Mouse (Mus musculus) embryonic facial prominence, embryonic 15.5 days (tissue): ENCODE results near the gene Gnai3. TPM values are rescaled to one million over a fixed set of nuclear protein-coding genes. Genes with fewer than 3 reads are reported as not detected.

Experiments used
- ATAC-seq: fragments of 200-750 bp; cut with Nextera tagmentation; 2 replicates; pipeline ENCODE4 v1.8.0; 2017; ENCODE audit warnings: low read depth, moderate TSS enrichment; ENCODE audit not compliant: insufficient number of reproducible peaks, low FRiP score, low TSS enrichment
- H3K27ac ChIP-seq: fragments of 300-500 bp; sonication (generic); replicated peaks from 2 replicates; pipeline ENCODE4 v1.5.1; 2015; ENCODE audit warnings: mild to moderate bottlenecking, inconsistent platforms
- H3K27me3 ChIP-seq: fragments of 300-500 bp; sonication (generic); 2 replicates; pipeline ENCODE4 v1.6.1; 2015; ENCODE audit warnings: inconsistent platforms
- H3K36me3 ChIP-seq: fragments of 300-500 bp; sonication (generic); 2 replicates; pipeline ENCODE4 v1.6.1; 2015; ENCODE audit warnings: mild to moderate bottlenecking, inconsistent platforms
- H3K4me1 ChIP-seq: fragments of 300-500 bp; sonication (generic); 2 replicates; pipeline ENCODE4 v1.6.1; 2015; ENCODE audit warnings: inconsistent platforms
- H3K4me2 ChIP-seq: fragments of 300-500 bp; sonication (generic); replicated peaks from 2 replicates; pipeline ENCODE4 v1.6.1; 2015; ENCODE audit warnings: mild to moderate bottlenecking, inconsistent platforms
- H3K4me3 ChIP-seq: fragments of 300-500 bp; sonication (generic); replicated peaks from 2 replicates; pipeline ENCODE4 v1.5.1; 2015; ENCODE audit warnings: mild to moderate bottlenecking, inconsistent platforms
- H3K9ac ChIP-seq: fragments of 300-500 bp; sonication (generic); 2 replicates; pipeline ENCODE4 v1.6.1; 2015; ENCODE audit warnings: inconsistent platforms
- H3K9me3 ChIP-seq: fragments of 300-500 bp; sonication (generic); replicated peaks from 2 replicates; pipeline ENCODE4 v1.6.1; 2016; ENCODE audit warnings: inconsistent platforms
- WGBS: fragments of 180-500 bp; shearing (Covaris S2); methylation state at CpG from one replicate; pipeline ENCODE4 v1.1.7; 2015; 5-methylcytosine and 5-hydroxymethylcytosine counted together
- polyA plus RNA-seq: library from polyadenylated mRNA; unstranded; fragments of >200 nt; fragmentation: Nextera tagmentation; extraction: Ambion mirVana; gene quantifications from 2 replicates; pipeline ENCODE4 v1.2.1, GENCODE M21; 2015

Gnai3 gene
- polyA plus RNA-seq, 1 experiment from 2014 or later, result 161 TPM

GRCm38 (mm10) chr3:108128520-108128919 lies 17.4 kb downstream of the Gnai3 start:
- Histone ChIP-seq H3K4me1 (peaks cover 13% of the 10 kb centered on the region; the same call in 1 of the 2 replicates), H3K27ac (no peak overlapping the region), H3K27me3 (no peaks in the 10 kb centered on the region), H3K4me3 (no peak overlapping the region), H3K9me3 (no peaks in the 10 kb centered on the region), H3K36me3 (0 out of 2 replicates have a peak, but pooled peaks cover under 1% of the 10 kb centered on the region), H3K9ac (no peak overlapping the region), H3K4me2 (no peak overlapping the region)
- ATAC-seq, result no peak
- WGBS, result 64% methylated on average over 5 of the region's 5 CpGs

GRCm38 (mm10) chr3:108126327-108126726 lies 19.6 kb downstream of the Gnai3 start:
- no peaks in the 10 kb centered on the region for H3K9me3 ChIP-seq
- H3K4me3 ChIP-seq, result no peak overlapping the region
- 80% methylated on average over 3 of the region's 3 CpGs for WGBS
- H3K27ac ChIP-seq, result no peak overlapping the region
- no peak for ATAC-seq
- no peak overlapping the region for H3K4me2 ChIP-seq
- H3K36me3 ChIP-seq, result peaks cover 15% of the 10 kb centered on the region; the same call in 1 of the 2 replicates
- no peaks in the 10 kb centered on the region for H3K27me3 ChIP-seq
- peaks cover 10% of the 10 kb centered on the region; the same call in 1 of the 2 replicates for H3K4me1 ChIP-seq
- H3K9ac ChIP-seq, result no peak overlapping the region

- H3K4me3 ChIP-seq, result no peak overlapping the region
- peaks cover 33% of the 10 kb centered on the region; the same call in 1 of the 2 replicates for H3K36me3 ChIP-seq
- H3K9ac ChIP-seq, result no peak overlapping the region
- WGBS, result 40% methylated on average over 1 of the region's 1 CpGs
- no peak overlapping the region for H3K4me2 ChIP-seq
- no peaks in the 10 kb centered on the region for H3K27me3 ChIP-seq
- no peak overlapping the region for H3K27ac ChIP-seq
- ATAC-seq, result no peak
- H3K9me3 ChIP-seq, result no peaks in the 10 kb centered on the region
- peaks cover 7% of the 10 kb centered on the region; the same call in 1 of the 2 replicates for H3K4me1 ChIP-seq
Measured at GRCm38 (mm10) chr3:108124131-108124530, 21.8 kb downstream of the Gnai3 start.

- WGBS, result 92% methylated on average over 5 of the region's 5 CpGs
- Histone ChIP-seq H3K4me2 (no peak overlapping the region), H3K36me3 (peaks cover 40% of the 10 kb centered on the region; the same call in 1 of the 2 replicates), H3K9ac (no peak overlapping the region), H3K4me1 (no peaks in the 10 kb centered on the region), H3K27ac (no peak overlapping the region), H3K4me3 (no peak overlapping the region), H3K9me3 (no peaks in the 10 kb centered on the region), H3K27me3 (no peaks in the 10 kb centered on the region)
- ATAC-seq, result no peak
Measured at GRCm38 (mm10) chr3:108123242-108123641, 22.7 kb downstream of the Gnai3 start.

DNA sequence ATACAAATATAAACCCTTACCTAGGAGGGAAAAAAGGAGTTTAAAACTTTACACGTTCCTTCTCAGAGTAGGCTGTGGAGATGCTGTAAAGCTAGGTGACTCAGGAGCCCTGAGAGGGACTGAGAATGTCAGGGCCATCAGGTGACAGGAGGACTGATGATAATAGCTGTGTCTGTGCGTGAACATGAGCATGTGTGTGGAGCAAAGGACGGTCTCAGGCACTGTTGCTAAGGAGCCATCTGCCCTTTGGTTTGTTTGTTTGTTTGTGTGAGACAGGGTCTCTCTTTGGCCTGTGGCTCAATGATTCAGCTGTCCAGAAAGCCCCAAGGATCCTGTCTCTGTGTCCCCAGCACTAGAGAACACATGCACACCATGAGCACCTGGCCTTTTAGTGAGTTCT lies 24.8 kb downstream of the Gnai3 start:
- WGBS, result 84% methylated on average over 3 of the region's 3 CpGs
- Histone ChIP-seq H3K36me3 (peaks cover 48% of the 10 kb centered on the region), H3K9me3 (no peaks in the 10 kb centered on the region), H3K27ac (no peak overlapping the region), H3K27me3 (no peaks in the 10 kb centered on the region), H3K4me3 (no peak overlapping the region), H3K9ac (no peak overlapping the region), H3K4me1 (no peaks in the 10 kb centered on the region), H3K4me2 (no peak overlapping the region)
- ATAC-seq, result no peak

- Histone ChIP-seq H3K27me3 (no peaks in the 10 kb centered on the region), H3K9ac (no peak overlapping the region), H3K4me2 (no peak overlapping the region), H3K36me3 (peaks cover 53% of the 10 kb centered on the region), H3K9me3 (no peaks in the 10 kb centered on the region), H3K4me1 (no peaks in the 10 kb centered on the region), H3K4me3 (no peak overlapping the region), H3K27ac (no peak overlapping the region)
- 87% methylated on average over 6 of the region's 6 CpGs for WGBS
- no peak for ATAC-seq
Measured at GRCm38 (mm10) chr3:108117465-108117864, 28.5 kb downstream of the Gnai3 start.

- no peak for ATAC-seq
- peaks cover 52% of the 10 kb centered on the region for H3K36me3 ChIP-seq
- no peaks in the 10 kb centered on the region for H3K27me3 ChIP-seq
Measured at GRCm38 (mm10) chr3:108113591-108114289, 32.2 kb downstream of the Gnai3 start.

GRCm38 (mm10) chr3:108112666-108113065 lies 33.3 kb downstream of the Gnai3 start:
- Histone ChIP-seq H3K4me3 (no peak overlapping the region), H3K4me1 (no peaks in the 10 kb centered on the region), H3K4me2 (no peak overlapping the region), H3K36me3 (peaks cover 55% of the 10 kb centered on the region), H3K9ac (no peak overlapping the region), H3K9me3 (no peaks in the 10 kb centered on the region), H3K27ac (no peak overlapping the region), H3K27me3 (no peaks in the 10 kb centered on the region)
- no peak for ATAC-seq
- 81% methylated on average over 4 of the region's 4 CpGs for WGBS

More at GRCm38 (mm10) chr3:108113591-108114289, 32.2 kb downstream of the Gnai3 start:
- WGBS, result 87% methylated on average over 7 of the region's 7 CpGs
- no peaks in the 10 kb centered on the region for H3K4me1 ChIP-seq
- no peak overlapping the region for H3K4me3 ChIP-seq
- H3K9me3 ChIP-seq, result no peaks in the 10 kb centered on the region
- no peak overlapping the region for H3K4me2 ChIP-seq
- H3K27ac ChIP-seq, result no peak overlapping the region
- no peak overlapping the region for H3K9ac ChIP-seq

DNA sequence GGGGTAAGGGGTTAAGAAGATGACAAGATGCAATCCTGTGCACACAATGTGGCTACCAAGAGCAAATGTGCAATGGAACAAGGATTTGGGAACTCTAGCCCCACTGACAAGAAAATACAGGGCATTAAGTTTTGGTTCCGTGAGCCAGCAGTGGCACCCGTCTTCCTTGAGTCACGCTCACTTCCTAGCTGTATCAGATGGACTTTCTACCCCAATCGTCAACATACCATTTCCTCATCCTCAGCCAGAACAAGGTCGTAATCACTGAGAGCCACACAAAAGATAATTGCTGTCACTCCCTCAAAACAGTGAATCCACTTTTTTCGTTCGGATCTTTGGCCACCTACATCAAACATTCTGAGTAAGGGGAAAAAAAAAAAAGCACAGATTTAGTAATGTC lies 33.7 kb downstream of the Gnai3 start:
- Histone ChIP-seq H3K4me3 (no peak overlapping the region), H3K4me1 (no peaks in the 10 kb centered on the region), H3K36me3 (peaks cover 51% of the 10 kb centered on the region), H3K27ac (no peak overlapping the region), H3K9me3 (no peaks in the 10 kb centered on the region), H3K27me3 (no peaks in the 10 kb centered on the region), H3K9ac (no peak overlapping the region), H3K4me2 (no peak overlapping the region)
- WGBS, result 82% methylated on average over 7 of the region's 7 CpGs
- no peak for ATAC-seq

DNA sequence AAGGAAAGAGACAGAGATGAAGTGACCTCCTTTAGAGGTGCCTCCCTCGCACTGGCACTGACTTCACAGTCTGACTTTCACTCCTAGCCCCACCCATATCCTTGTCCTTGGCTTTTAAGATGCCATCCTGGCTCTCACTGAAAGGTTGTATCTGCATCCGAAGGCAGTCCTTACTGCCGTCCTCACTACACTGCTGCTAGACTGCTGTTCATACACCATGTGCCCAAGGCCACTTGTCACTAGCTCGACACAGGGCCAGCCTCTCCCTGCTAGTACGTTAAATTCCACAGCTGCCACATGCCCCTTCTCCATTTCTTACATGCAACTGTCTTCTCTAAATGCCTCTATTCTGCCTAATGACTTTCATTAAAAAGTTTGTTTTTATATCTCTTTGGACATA lies 34.6 kb downstream of the Gnai3 start:
- Histone ChIP-seq H3K36me3 (peaks cover 53% of the 10 kb centered on the region), H3K9ac (no peak overlapping the region), H3K4me3 (no peak overlapping the region), H3K4me2 (no peak overlapping the region), H3K9me3 (no peaks in the 10 kb centered on the region), H3K27me3 (no peaks in the 10 kb centered on the region), H3K27ac (no peak overlapping the region), H3K4me1 (no peaks in the 10 kb centered on the region)
- WGBS, result 84% methylated on average over 5 of the region's 5 CpGs
- no peak for ATAC-seq

GRCm38 (mm10) chr3:108105281-108105680 lies 40.7 kb downstream of the Gnai3 start:
- WGBS, result 92% methylated on average over 3 of the region's 3 CpGs
- Histone ChIP-seq H3K27ac (no peak overlapping the region), H3K9me3 (no peaks in the 10 kb centered on the region), H3K4me2 (no peak overlapping the region), H3K36me3 (peaks cover 40% of the 10 kb centered on the region), H3K9ac (no peak overlapping the region), H3K4me3 (no peak overlapping the region), H3K27me3 (no peaks in the 10 kb centered on the region), H3K4me1 (no peaks in the 10 kb centered on the region)
- ATAC-seq, result no peak

DNA sequence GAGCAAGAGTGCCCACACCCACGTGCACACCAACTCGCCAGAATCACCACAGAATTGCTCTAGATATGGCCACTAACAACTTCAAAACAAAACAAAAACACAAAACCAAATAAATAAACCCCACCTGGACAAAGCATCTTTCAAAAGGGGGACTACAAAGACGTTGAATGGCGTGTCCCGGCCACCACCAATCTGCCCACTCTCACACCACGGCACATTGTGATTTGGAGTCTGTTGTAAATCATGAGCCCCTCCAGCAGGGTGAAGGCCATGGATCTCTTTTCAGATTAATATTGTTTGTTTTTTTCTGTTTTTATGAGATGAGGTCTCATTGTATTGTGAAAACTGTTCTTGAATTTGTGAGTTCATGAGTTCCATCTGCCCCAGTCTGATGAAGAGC lies 43.9 kb downstream of the Gnai3 start:
- H3K9me3 ChIP-seq, result no peaks in the 10 kb centered on the region
- ATAC-seq, result no peak
- H3K36me3 ChIP-seq, result peaks cover 17% of the 10 kb centered on the region

More for the DNA sequence above, 43.9 kb downstream of the Gnai3 start:
- WGBS, result 84% methylated on average over 6 of the region's 6 CpGs
- Histone ChIP-seq H3K27me3 (no peaks in the 10 kb centered on the region), H3K4me3 (no peak overlapping the region), H3K27ac (no peak overlapping the region), H3K4me1 (no peaks in the 10 kb centered on the region), H3K9ac (no peak overlapping the region), H3K4me2 (no peak overlapping the region)
